Mouse (Mus musculus) midbrain, embryonic 14.5 days (tissue): ENCODE results near the gene Ildr1. TPM values are rescaled to one million over a fixed set of nuclear protein-coding genes. Genes with fewer than 3 reads are reported as not detected.

Source experiments
- ATAC-seq: fragments of 200-750 bp; cut with Nextera tagmentation; 2 replicates; pipeline ENCODE4 v1.8.0; 2017; ENCODE audit warnings: moderate number of reproducible peaks, moderate library complexity; ENCODE audit not compliant: low FRiP score, low TSS enrichment
- DNase-seq: peaks from one replicate; pipeline ENCODE4 v3.0.0-alpha.2; 2015
- H3K27ac ChIP-seq: fragments of 300-500 bp; sonication (generic); replicated peaks from 2 replicates; pipeline ENCODE4 v1.5.1; 2014; ENCODE audit warnings: mild to moderate bottlenecking, low read depth, low read length, moderate library complexity
- H3K27me3 ChIP-seq: fragments of 300-500 bp; sonication (generic); 2 replicates; pipeline ENCODE4 v1.6.1; 2014; ENCODE audit warnings: low read length, control low read depth, mixed read lengths; ENCODE audit not compliant: control insufficient read depth, insufficient read depth
- H3K36me3 ChIP-seq: fragments of 300-500 bp; sonication (generic); 2 replicates; pipeline ENCODE4 v1.6.1; 2014; ENCODE audit warnings: low read length, control low read depth; ENCODE audit not compliant: control insufficient read depth, insufficient read depth
- H3K4me1 ChIP-seq: fragments of 300-500 bp; sonication (generic); 2 replicates; pipeline ENCODE4 v1.6.1; 2014; ENCODE audit warnings: mild to moderate bottlenecking, antibody characterized with exemption, low read length, control low read depth; ENCODE audit not compliant: control insufficient read depth, insufficient read depth
- H3K4me2 ChIP-seq: fragments of 300-500 bp; sonication (generic); 2 replicates; pipeline ENCODE4 v1.6.1; 2014; ENCODE audit warnings: mild to moderate bottlenecking, low read length, moderate library complexity
- H3K4me3 ChIP-seq: fragments of 300-500 bp; sonication (generic); replicated peaks from 2 replicates; pipeline ENCODE4 v1.5.1; 2014; ENCODE audit warnings: low read depth, low read length
- H3K9ac ChIP-seq: fragments of 300-500 bp; sonication (generic); replicated peaks from 2 replicates; pipeline ENCODE4 v1.6.1; 2014; ENCODE audit warnings: mild to moderate bottlenecking, low read length, moderate library complexity
- H3K9me3 ChIP-seq: fragments of 300-500 bp; sonication (generic); 2 replicates; pipeline ENCODE4 v1.6.1; 2016; ENCODE audit warnings: low read length, control low read depth, mixed read lengths; ENCODE audit not compliant: control insufficient read depth
- WGBS: fragments of 180-500 bp; shearing (Covaris S2); extraction: QIAGEN DNeasy Blood & Tissue Kit; methylation state at CpG from one replicate; pipeline ENCODE4 v1.1.7; 2014; 5-methylcytosine and 5-hydroxymethylcytosine counted together
- polyA plus RNA-seq: library from polyadenylated mRNA; unstranded; fragments of >200 nt; fragmentation: Nextera tagmentation; extraction: Ambion mirVana; gene quantifications from 2 replicates; pipeline ENCODE4 v1.2.1, GENCODE M21; 2014

Ildr1 gene
- polyA plus RNA-seq, 1 experiment from 2014 or later, result 0.26 TPM

- ATAC-seq, result no peak
- Histone ChIP-seq H3K27ac (no peak overlapping the region), H3K9me3 (no peaks in the 10 kb centered on the region), H3K27me3 (no peaks in the 10 kb centered on the region), H3K4me1 (no peaks in the 10 kb centered on the region), H3K4me2 (no peak overlapping the region), H3K36me3 (no peaks in the 10 kb centered on the region), H3K4me3 (no peak overlapping the region), H3K9ac (no peak overlapping the region)
- DNase-seq, result no peak
- WGBS, result 96% methylated on average over 2 of the region's 2 CpGs
Measured at GRCm38 (mm10) chr16:36710794-36711193, 17.0 kb downstream of the Ildr1 start.

GRCm38 (mm10) chr16:36711760-36712159, 18.0 kb downstream of the Ildr1 start:
- Histone ChIP-seq H3K4me2 (no peak overlapping the region), H3K4me1 (no peaks in the 10 kb centered on the region), H3K27ac (no peak overlapping the region), H3K9me3 (no peaks in the 10 kb centered on the region), H3K4me3 (no peak overlapping the region), H3K36me3 (no peaks in the 10 kb centered on the region), H3K27me3 (no peaks in the 10 kb centered on the region), H3K9ac (no peak overlapping the region)
- 92% methylated on average over 12 of the region's 12 CpGs for WGBS
- ATAC-seq (no peak), DNase-seq (no peak)

GRCm38 (mm10) chr16:36717481-36717880, 23.7 kb downstream of the Ildr1 start:
- no peak overlapping the region for H3K4me2 ChIP-seq
- no peaks in the 10 kb centered on the region for H3K36me3 ChIP-seq
- H3K9me3 ChIP-seq, result no peaks in the 10 kb centered on the region
- H3K27me3 ChIP-seq, result no peaks in the 10 kb centered on the region
- no peak overlapping the region for H3K4me3 ChIP-seq
- ATAC-seq, result no peak
- WGBS, result 92% methylated on average over 4 of the region's 4 CpGs
- no peak overlapping the region for H3K9ac ChIP-seq
- DNase-seq, result no peak
- no peaks in the 10 kb centered on the region for H3K4me1 ChIP-seq
- H3K27ac ChIP-seq, result no peak overlapping the region

- no peak for ATAC-seq
- Histone ChIP-seq H3K9me3 (no peaks in the 10 kb centered on the region), H3K36me3 (no peaks in the 10 kb centered on the region), H3K4me1 (no peaks in the 10 kb centered on the region), H3K27ac (no peak overlapping the region), H3K4me2 (no peak overlapping the region), H3K27me3 (no peaks in the 10 kb centered on the region), H3K4me3 (no peak overlapping the region), H3K9ac (no peak overlapping the region)
- no peak for DNase-seq
Measured at GRCm38 (mm10) chr16:36718637-36719036, 24.9 kb downstream of the Ildr1 start.

- no peak overlapping the region for H3K4me3 ChIP-seq
- H3K27me3 ChIP-seq, result no peaks in the 10 kb centered on the region
- DNase-seq, result no peak
- H3K9ac ChIP-seq, result no peak overlapping the region
- no peak for ATAC-seq
- no peaks in the 10 kb centered on the region for H3K36me3 ChIP-seq
- no peak overlapping the region for H3K4me2 ChIP-seq
- no peak overlapping the region for H3K27ac ChIP-seq
- 64% methylated on average over 13 of the region's 13 CpGs for WGBS
- H3K4me1 ChIP-seq, result no peaks in the 10 kb centered on the region
- H3K9me3 ChIP-seq, result no peaks in the 10 kb centered on the region
Measured at GRCm38 (mm10) chr16:36720194-36721055, 26.6 kb downstream of the Ildr1 start.

- H3K4me1 ChIP-seq, result no peaks in the 10 kb centered on the region
- no peak overlapping the region for H3K4me3 ChIP-seq
- 25% methylated on average over 4 of the region's 4 CpGs for WGBS
- ATAC-seq (no peak), DNase-seq (no peak)
- no peak overlapping the region for H3K27ac ChIP-seq
- no peaks in the 10 kb centered on the region for H3K9me3 ChIP-seq
- H3K36me3 ChIP-seq, result no peaks in the 10 kb centered on the region
- H3K27me3 ChIP-seq, result no peaks in the 10 kb centered on the region
- H3K9ac ChIP-seq, result no peak overlapping the region
- H3K4me2 ChIP-seq, result no peak overlapping the region
Measured at GRCm38 (mm10) chr16:36722739-36723138, 29.0 kb downstream of the Ildr1 start.

- H3K4me1 ChIP-seq, result no peaks in the 10 kb centered on the region
- no peak overlapping the region for H3K27ac ChIP-seq
- H3K9ac ChIP-seq, result no peak overlapping the region
- peak; percentile 28 for DNase-seq
- H3K4me3 ChIP-seq, result no peak overlapping the region
- ATAC-seq, result no peak
- 73% methylated on average over 3 of the region's 3 CpGs for WGBS
- no peaks in the 10 kb centered on the region for H3K27me3 ChIP-seq
- no peaks in the 10 kb centered on the region for H3K9me3 ChIP-seq
- H3K36me3 ChIP-seq, result no peaks in the 10 kb centered on the region
- no peak overlapping the region for H3K4me2 ChIP-seq
Measured at GRCm38 (mm10) chr16:36723880-36724443, 30.2 kb downstream of the Ildr1 start.

GRCm38 (mm10) chr16:36728959-36729358, 35.2 kb downstream of the Ildr1 start:
- H3K4me3 ChIP-seq, result no peak overlapping the region
- no peaks in the 10 kb centered on the region for H3K36me3 ChIP-seq
- DNase-seq, result no peak
- no peak overlapping the region for H3K9ac ChIP-seq
- H3K27ac ChIP-seq, result no peak overlapping the region
- H3K4me2 ChIP-seq, result no peak overlapping the region
- no peak for ATAC-seq
- H3K27me3 ChIP-seq, result no peaks in the 10 kb centered on the region
- no peaks in the 10 kb centered on the region for H3K9me3 ChIP-seq
- H3K4me1 ChIP-seq, result no peaks in the 10 kb centered on the region
- 95% methylated on average over 2 of the region's 2 CpGs for WGBS

- Histone ChIP-seq H3K27me3 (no peaks in the 10 kb centered on the region), H3K36me3 (no peaks in the 10 kb centered on the region), H3K4me3 (no peak overlapping the region)
Measured at GRCm38 (mm10) chr16:36732572-36732971, 38.8 kb downstream of the Ildr1 start.

More at GRCm38 (mm10) chr16:36732572-36732971, 38.8 kb downstream of the Ildr1 start:
- no peaks in the 10 kb centered on the region for H3K9me3 ChIP-seq
- H3K27ac ChIP-seq, result no peak overlapping the region
- no peaks in the 10 kb centered on the region for H3K4me1 ChIP-seq
- H3K4me2 ChIP-seq, result no peak overlapping the region
- DNase-seq (no peak), ATAC-seq (no peak)
- no peak overlapping the region for H3K9ac ChIP-seq
